Mouse (Mus musculus) E14TG2a.4 (cell line): Measurements from ENCODE around the gene Vax1.

Experiments used
- CTCF ChIP-seq: conservative IDR thresholded peaks from 2 replicates; pipeline ENCODE4 v1.5.1; 2014; ENCODE audit warnings: low read length
- NANOG ChIP-seq: IDR thresholded peaks from 2 replicates; pipeline ENCODE4 v1.6.1; 2014; ENCODE audit warnings: borderline replicate concordance, low read length, mixed read lengths
- POU5F1 ChIP-seq: IDR thresholded peaks from 2 replicates; pipeline ENCODE4 v1.6.1; 2014; ENCODE audit warnings: low read length, borderline replicate concordance

DNA sequence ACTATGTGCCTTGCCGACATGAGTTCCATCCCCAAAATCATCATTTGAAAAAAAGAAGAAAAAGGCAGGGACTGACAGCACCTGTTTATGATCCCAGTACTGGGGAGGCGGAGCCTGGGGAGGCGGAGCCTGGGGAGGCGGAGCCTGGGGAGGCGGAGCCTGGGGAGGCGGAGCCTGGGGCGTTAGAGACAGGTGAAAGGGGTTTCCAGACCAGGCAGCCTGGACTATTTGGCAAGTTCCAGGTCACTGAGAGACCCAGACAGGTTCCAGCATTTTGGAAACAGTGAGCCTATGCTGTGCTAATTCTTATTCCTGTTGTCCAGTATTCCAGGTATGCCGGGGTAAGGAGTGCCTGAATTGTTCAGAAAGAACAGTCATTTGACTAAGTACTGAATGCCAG, 49.1 kb upstream of the Vax1 start, which contains the start of gene Kcnk18:
- TF ChIP-seq CTCF: no peak
- no peak for TF ChIP-seq NANOG
- TF ChIP-seq POU5F1: no peak
